Mouse (Mus musculus): ENCODE results near the gene Pgghg. TPM values are rescaled to one million over a fixed set of nuclear protein-coding genes. Genes with fewer than 3 reads are reported as not detected.

Gene Pgghg
- polyA plus RNA-seq, 2 experiments: 26.7 to 52.8 TPM

GRCm38 (mm10) chr7:140981704-140982103, 40.5 kb downstream of the Pgghg start:
- Histone ChIP-seq H3K9ac (ENCODE audit: low read depth, low read length, severe bottlenecking) (no peak overlapping the region), H3K36me3 (ENCODE audit: control insufficient read depth, insufficient read depth, low read length) (no peaks in the 10 kb centered on the region), H3K4me2 (replicated peaks; ENCODE audit: low read depth, low read length, severe bottlenecking) (no peak overlapping the region), H3K27ac (replicated peaks; ENCODE audit: low read depth, low read length) (no peak overlapping the region), H3K9me3 (ENCODE audit: control insufficient read depth, low read length) (no peaks in the 10 kb centered on the region), H3K4me1 (ENCODE audit: control insufficient read depth, insufficient read depth, low read length) (no peaks in the 10 kb centered on the region), H3K27me3 (ENCODE audit: control insufficient read depth, insufficient read depth, low read length) (no peaks in the 10 kb centered on the region), H3K4me3 (replicated peaks; ENCODE audit: low read length) (no peak overlapping the region)
- DNase-seq (ENCODE audit: low spot score): no peak
- 95% methylated on average over 8 of the region's 8 CpGs for WGBS
- no peak for ATAC-seq (ENCODE audit: low FRiP score, low read depth)
- no peak for TF ChIP-seq POLR2A (IDR thresholded peaks at IDR 0.05; ENCODE audit: borderline replicate concordance, extremely low read depth, insufficient read depth, insufficient read length)

DNA sequence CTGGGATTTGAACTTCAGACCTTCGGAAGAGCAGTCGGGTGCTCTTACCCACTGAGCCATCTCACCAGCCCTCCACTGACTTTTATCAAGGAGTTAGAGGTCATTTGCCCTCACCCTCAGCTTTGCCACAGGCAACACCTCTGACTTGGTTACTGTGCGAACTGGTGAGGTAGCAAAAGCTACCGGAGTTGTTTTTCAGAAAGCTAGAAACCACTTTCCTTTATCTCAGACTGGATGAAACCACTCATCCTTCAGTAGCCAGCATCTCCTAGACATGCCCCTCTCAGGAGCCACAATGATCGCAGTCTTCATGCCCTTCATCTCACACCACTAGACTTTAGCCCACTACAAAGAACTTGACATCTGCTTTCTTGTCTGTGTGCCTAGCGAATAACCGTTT, 41.8 kb downstream of the Pgghg start:
- Histone ChIP-seq H3K4me1 (ENCODE audit: control insufficient read depth, insufficient read depth, low read length) (no peaks in the 10 kb centered on the region), H3K4me3 (replicated peaks; ENCODE audit: low read length) (no peak overlapping the region), H3K36me3 (ENCODE audit: control insufficient read depth, insufficient read depth, low read length) (no peaks in the 10 kb centered on the region), H3K27ac (replicated peaks; ENCODE audit: low read depth, low read length) (no peak overlapping the region), H3K27me3 (ENCODE audit: control insufficient read depth, insufficient read depth, low read length) (no peaks in the 10 kb centered on the region), H3K4me2 (replicated peaks; ENCODE audit: low read depth, low read length, severe bottlenecking) (no peak overlapping the region), H3K9ac (ENCODE audit: low read depth, low read length, severe bottlenecking) (no peak overlapping the region), H3K9me3 (ENCODE audit: control insufficient read depth, low read length) (no peaks in the 10 kb centered on the region)
- ATAC-seq (ENCODE audit: low FRiP score, low read depth): no peak
- DNase-seq (ENCODE audit: low spot score): no peak
- no peak for TF ChIP-seq POLR2A (IDR thresholded peaks at IDR 0.05; ENCODE audit: borderline replicate concordance, extremely low read depth, insufficient read depth, insufficient read length)
- WGBS: 93% methylated on average over 7 of the region's 7 CpGs

DNA sequence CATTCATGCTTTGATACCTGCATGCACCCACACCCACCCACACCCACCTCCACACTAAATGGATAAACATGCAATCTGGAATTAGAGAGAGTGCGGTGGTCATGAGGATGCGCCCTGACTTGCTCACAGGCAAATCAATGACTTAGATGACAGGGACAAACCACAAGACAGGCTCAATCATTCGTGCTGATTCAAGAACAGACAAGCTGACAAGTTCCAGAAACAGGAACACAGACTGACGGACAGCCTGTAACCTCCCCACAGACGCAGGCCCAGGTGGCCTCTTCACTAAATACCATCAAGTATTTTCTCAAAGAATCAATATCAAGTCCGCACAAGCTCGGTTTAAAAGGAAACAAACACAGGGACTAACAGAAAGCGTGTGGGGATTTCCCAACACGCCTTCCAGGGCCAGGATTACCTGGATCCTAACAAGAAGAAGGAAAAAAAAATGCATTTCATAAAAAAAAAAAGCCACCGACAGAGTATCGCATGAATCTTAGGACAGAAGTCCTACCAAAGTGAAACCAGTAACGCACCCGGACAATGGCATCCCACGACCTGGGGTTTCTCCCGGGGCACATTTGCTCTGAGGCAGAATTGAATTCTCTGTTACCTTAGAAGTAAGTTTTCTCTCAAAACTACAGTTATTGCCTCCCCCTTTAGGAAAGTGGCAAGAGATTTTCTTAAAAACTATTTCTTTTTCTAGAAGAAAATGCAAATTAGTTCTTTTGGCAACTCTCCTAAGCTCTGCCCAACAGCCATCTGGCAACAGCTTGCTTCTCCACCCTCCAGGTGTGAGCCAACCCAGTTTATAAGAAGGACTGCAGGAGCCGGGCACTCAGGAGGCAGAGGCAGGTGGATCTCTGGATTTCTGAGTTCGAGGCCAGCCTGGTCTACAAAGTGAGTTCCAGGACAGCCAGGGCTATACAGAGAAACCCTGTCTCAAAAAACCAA, 46.3 kb downstream of the Pgghg start:
- Histone ChIP-seq H3K9me3 (ENCODE audit: control insufficient read depth, low read length) (no peaks in the 10 kb centered on the region), H3K27ac (replicated peaks; ENCODE audit: low read depth, low read length) (no peak overlapping the region), H3K4me3 (replicated peaks; ENCODE audit: low read length) (no peak overlapping the region), H3K4me1 (ENCODE audit: control insufficient read depth, insufficient read depth, low read length) (peaks cover 8% of the 10 kb centered on the region), H3K9ac (ENCODE audit: low read depth, low read length, severe bottlenecking) (no peak overlapping the region), H3K4me2 (replicated peaks; ENCODE audit: low read depth, low read length, severe bottlenecking) (no peak overlapping the region), H3K36me3 (ENCODE audit: control insufficient read depth, insufficient read depth, low read length) (no peaks in the 10 kb centered on the region), H3K27me3 (ENCODE audit: control insufficient read depth, insufficient read depth, low read length) (no peaks in the 10 kb centered on the region)
- ATAC-seq (ENCODE audit: low FRiP score, low read depth) (no peak), DNase-seq (ENCODE audit: low spot score) (no peak)
- TF ChIP-seq POLR2A (IDR thresholded peaks at IDR 0.05; ENCODE audit: borderline replicate concordance, extremely low read depth, insufficient read depth, insufficient read length): no peak
- 80% methylated on average over 17 of the region's 17 CpGs for WGBS

- Histone ChIP-seq H3K9me3 (ENCODE audit: control insufficient read depth, low read length) (no peaks in the 10 kb centered on the region), H3K4me1 (ENCODE audit: control insufficient read depth, insufficient read depth, low read length) (peaks cover 8% of the 10 kb centered on the region), H3K27me3 (ENCODE audit: control insufficient read depth, insufficient read depth, low read length) (no peaks in the 10 kb centered on the region), H3K36me3 (ENCODE audit: control insufficient read depth, insufficient read depth, low read length) (no peaks in the 10 kb centered on the region), H3K27ac (replicated peaks; ENCODE audit: low read depth, low read length) (no peak overlapping the region), H3K9ac (ENCODE audit: low read depth, low read length, severe bottlenecking) (no peak overlapping the region), H3K4me3 (replicated peaks; ENCODE audit: low read length) (no peak overlapping the region), H3K4me2 (replicated peaks; ENCODE audit: low read depth, low read length, severe bottlenecking) (no peak overlapping the region)
- 79% methylated on average over 4 of the region's 4 CpGs for WGBS
- DNase-seq (ENCODE audit: low spot score): no peak
- TF ChIP-seq POLR2A (IDR thresholded peaks at IDR 0.05; ENCODE audit: borderline replicate concordance, extremely low read depth, insufficient read depth, insufficient read length): no peak
- no peak for ATAC-seq (ENCODE audit: low FRiP score, low read depth)
These were observed 47.8 kb downstream of the Pgghg start for GRCm38 (mm10) chr7:140989022-140989421.

DNA sequence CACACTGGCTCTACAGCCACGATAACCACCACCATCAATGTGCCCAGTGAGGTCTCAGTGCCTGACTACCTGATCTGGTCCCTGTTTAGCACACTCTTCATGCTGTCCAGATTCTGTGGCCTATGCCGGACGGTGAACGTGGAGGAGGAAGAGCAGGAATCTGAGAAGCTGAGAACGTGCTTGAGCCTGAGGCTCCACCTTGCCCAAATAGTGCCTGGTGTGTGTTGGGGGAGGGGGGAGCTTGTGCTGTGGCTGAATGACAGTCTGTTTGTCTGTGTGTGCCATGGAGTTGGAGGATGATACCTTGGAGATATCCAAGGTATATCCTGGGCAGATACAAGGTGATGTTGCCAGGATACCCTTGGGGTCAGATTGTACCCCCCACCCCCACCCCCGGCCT, 49.0 kb downstream of the Pgghg start:
- Histone ChIP-seq H3K9me3 (ENCODE audit: control insufficient read depth, low read length) (no peaks in the 10 kb centered on the region), H3K27me3 (ENCODE audit: control insufficient read depth, insufficient read depth, low read length) (no peaks in the 10 kb centered on the region), H3K36me3 (ENCODE audit: control insufficient read depth, insufficient read depth, low read length) (no peaks in the 10 kb centered on the region), H3K9ac (ENCODE audit: low read depth, low read length, severe bottlenecking) (no peak overlapping the region), H3K4me2 (replicated peaks; ENCODE audit: low read depth, low read length, severe bottlenecking) (no peak overlapping the region), H3K4me3 (replicated peaks; ENCODE audit: low read length) (no peak overlapping the region), H3K27ac (replicated peaks; ENCODE audit: low read depth, low read length) (no peak overlapping the region), H3K4me1 (ENCODE audit: control insufficient read depth, insufficient read depth, low read length) (peaks cover 8% of the 10 kb centered on the region)
- no peak for ATAC-seq (ENCODE audit: low FRiP score, low read depth)
- no peak for TF ChIP-seq POLR2A (IDR thresholded peaks at IDR 0.05; ENCODE audit: borderline replicate concordance, extremely low read depth, insufficient read depth, insufficient read length)
- no peak for DNase-seq (ENCODE audit: low spot score)
- 60% methylated on average over 6 of the region's 6 CpGs for WGBS

Measured in limb, embryonic 14.5 days (tissue).